Mouse (Mus musculus): ENCODE measurements around the gene Naa30. TPM values are rescaled to one million over a fixed set of nuclear protein-coding genes. Genes with fewer than 3 reads are reported as not detected.

Gene Naa30
- polyA plus RNA-seq, 1 experiment from 2014 or later: 6.2 TPM

GRCm38 (mm10) chr14:49234788-49235515 lies 62.9 kb downstream of the Naa30 start:
- WGBS: 49% methylated on average over 9 of the region's 9 CpGs
- H3K27ac ChIP-seq (replicated peaks): no peak overlapping the region
- TF ChIP-seq CTCF (IDR thresholded peaks at IDR 0.05; ENCODE audit: low read depth) (peak; percentile 86), EP300 (optimal IDR thresholded peaks at IDR 0.05) (no peak)
- H3K4me3 ChIP-seq (ENCODE audit: low read depth, low read length): no peak overlapping the region
- no peak for ATAC-seq (ENCODE audit: low FRiP score, low TSS enrichment)
- no peaks in the 10 kb centered on the region for H3K36me3 ChIP-seq (ENCODE audit: control insufficient read depth, insufficient read depth, low read length)
- peak; percentile 54 for DNase-seq (ENCODE audit: low spot score)
- no peaks in the 10 kb centered on the region for H3K4me1 ChIP-seq (replicated peaks; ENCODE audit: control insufficient read depth, insufficient read depth)
- H3K4me2 ChIP-seq (replicated peaks; ENCODE audit: low read depth): no peak overlapping the region
- H3K9me3 ChIP-seq (ENCODE audit: control insufficient read depth, low read length): no peaks in the 10 kb centered on the region
- no peaks in the 10 kb centered on the region for H3K27me3 ChIP-seq (ENCODE audit: control insufficient read depth, insufficient read depth, low read length)
- no peak overlapping the region for H3K9ac ChIP-seq (ENCODE audit: low read length)

GRCm38 (mm10) chr14:49238206-49238605 lies 66.2 kb downstream of the Naa30 start:
- WGBS: 39% methylated on average over 11 of the region's 11 CpGs
- no peaks in the 10 kb centered on the region for H3K4me1 ChIP-seq (replicated peaks; ENCODE audit: control insufficient read depth, insufficient read depth)
- DNase-seq (ENCODE audit: low spot score) (peak; percentile 73), ATAC-seq (ENCODE audit: low FRiP score, low TSS enrichment) (peak; percentile 71)
- no peaks in the 10 kb centered on the region for H3K36me3 ChIP-seq (ENCODE audit: control insufficient read depth, insufficient read depth, low read length)
- no peak overlapping the region for H3K4me2 ChIP-seq (replicated peaks; ENCODE audit: low read depth)
- H3K27me3 ChIP-seq (ENCODE audit: control insufficient read depth, insufficient read depth, low read length): no peaks in the 10 kb centered on the region
- H3K4me3 ChIP-seq (ENCODE audit: low read depth, low read length): no peak overlapping the region
- H3K27ac ChIP-seq (replicated peaks): no peak overlapping the region
- TF ChIP-seq CTCF (IDR thresholded peaks at IDR 0.05; ENCODE audit: low read depth): peak; percentile 94
- TF ChIP-seq EP300 (optimal IDR thresholded peaks at IDR 0.05): no peak
- H3K9me3 ChIP-seq (ENCODE audit: control insufficient read depth, low read length): no peaks in the 10 kb centered on the region
- no peak overlapping the region for H3K9ac ChIP-seq (ENCODE audit: low read length)

Other genes starting within 250 kb of the Naa30 start
- 13.2 and 13.9 TPM in 2 replicates for gene Ap5m1, start 106.1 kb upstream of the Naa30 start, polyA plus RNA-seq (2015; fragmentation: Nextera tagmentation; extraction: Ambion mirVana)
- gene Exoc5, start 105.6 kb upstream of the Naa30 start, polyA plus RNA-seq (2015; fragmentation: Nextera tagmentation; extraction: Ambion mirVana): 24.1 and 24.7 TPM in 2 replicates
- gene ccdc198, start 73.2 kb downstream of the Naa30 start, polyA plus RNA-seq (2015; fragmentation: Nextera tagmentation; extraction: Ambion mirVana): 0.04 and 0.33 TPM in 2 replicates